9 mouse cellular contexts compared by ENCODE assay signal in the genomic region with DNA sequence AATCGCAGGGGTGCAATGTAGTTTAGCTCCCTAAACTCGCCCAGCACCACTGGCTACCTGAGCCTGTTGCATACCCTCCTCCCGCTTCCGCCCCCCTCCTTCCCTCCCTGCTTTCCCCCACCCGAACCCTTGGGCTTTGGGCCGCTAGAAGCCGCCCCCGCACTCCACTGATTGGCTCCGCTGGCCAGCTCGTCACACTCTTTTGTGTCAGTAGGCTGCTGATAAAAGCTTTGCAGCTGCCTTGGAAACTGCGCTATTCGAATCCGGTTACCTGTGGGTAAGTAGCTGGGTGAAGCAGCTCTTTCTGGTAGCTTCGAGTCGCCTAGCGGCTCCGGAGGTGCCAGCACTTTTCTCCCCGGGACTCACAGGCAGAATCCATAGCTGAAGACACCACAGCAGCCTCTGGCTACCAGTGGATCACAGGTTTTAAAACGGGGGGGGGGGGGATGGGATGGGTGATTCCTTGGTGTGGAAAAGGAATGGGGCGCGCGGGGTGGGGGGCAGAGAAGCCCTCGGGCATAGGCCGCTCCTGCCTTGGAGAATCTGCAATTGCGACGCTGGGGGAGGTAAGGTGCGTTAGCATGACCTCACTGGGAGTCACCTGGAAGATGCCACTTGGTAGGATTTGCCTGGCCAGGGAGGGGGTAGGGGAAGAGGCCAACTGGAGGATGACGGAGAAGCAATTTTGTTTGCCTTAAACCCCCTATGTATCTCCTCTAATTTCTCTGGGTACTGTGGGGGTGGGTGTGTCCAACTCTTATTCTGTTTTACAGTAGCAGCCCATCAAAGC. TPM values are rescaled to one million over a fixed set of nuclear protein-coding genes. Genes with fewer than 3 reads are reported as not detected.
DNase-seq lines count a peak whose midpoint lies in the region; ATAC-seq and TF ChIP-seq lines count a peak whose summit lies in the region.
"Had no signal": no experiment of that assay in that cellular context is flagged by ENCODE, and none has a peak within 500 bp of the region (broad histone marks: within the 10 kb centered on the region; RNA-seq: fewer than 3 reads in every experiment).

A gene (plus strand): TSS at position 169 of the 790 bp plus-strand sequence.

- H3K4me1 ChIP-seq in lung, embryonic 14.5 days (ENCODE audit: insufficient read depth) = no peaks in the 10 kb centered on the region
- no peaks in the 10 kb centered on the region for H3K4me1 ChIP-seq in midbrain, postnatal 0 days (ENCODE audit: insufficient read depth, low read length)

- no peaks in the 10 kb centered on the region for H3K27me3 ChIP-seq in lung, embryonic 14.5 days (ENCODE audit: insufficient read depth, low read length)
- H3K27me3 ChIP-seq in midbrain, postnatal 0 days (ENCODE audit: insufficient read depth, low read length) = no peaks in the 10 kb centered on the region

- no peak for TF ChIP-seq CTCF in lung, embryonic 14.5 days (IDR thresholded peaks at IDR 0.05; ENCODE audit: low read depth)
- TF ChIP-seq CTCF in midbrain, postnatal 0 days (IDR thresholded peaks at IDR 0.05) = no peak

- H3K27ac ChIP-seq in lung, embryonic 14.5 days (ENCODE audit: low read depth) = no peak within 1 kb of the TSS
- peak within 1 kb of the TSS; percentile 81 for H3K27ac ChIP-seq in midbrain, postnatal 0 days (ENCODE audit: low read depth, low read length)
- H3K27ac ChIP-seq: liver, embryonic 14.5 days had no signal

- H3K9me3 ChIP-seq in lung, embryonic 14.5 days (ENCODE audit: low read depth, low read length) = no peaks in the 10 kb centered on the region
- H3K9me3 ChIP-seq in midbrain, postnatal 0 days (ENCODE audit: low read length) = no peaks in the 10 kb centered on the region

- H3K4me3 ChIP-seq in lung, embryonic 14.5 days (ENCODE audit: low read depth, low read length) = peak within 1 kb of the TSS; percentile 8; the same call in 1 of the 2 replicates
- peak within 1 kb of the TSS; percentile 46 for H3K4me3 ChIP-seq in midbrain, postnatal 0 days (ENCODE audit: low read depth, low read length)

- H3K4me2 ChIP-seq in lung, embryonic 14.5 days = peak within 1 kb of the TSS; percentile 50
- H3K4me2 ChIP-seq in midbrain, postnatal 0 days (ENCODE audit: low read depth, low read length, poor library complexity, severe bottlenecking) = peak within 1 kb of the TSS; percentile 50

- DNase-seq in lung, embryonic 14.5 days = peak; percentile 43
- DNase-seq in lung, postnatal 4 days = no peak
- peak; percentile 32 for DNase-seq in embryo, embryonic 9.5 days (ENCODE audit: extremely low spot score)
- DNase-seq in left cerebral cortex, adult 18-20 months (ENCODE audit: low spot score in 2 of 2) = peak; percentile 29 to 38
- DNase-seq in midbrain, postnatal 0 days (ENCODE audit: low spot score) = peak; percentile 81
- peak; percentile 67 for DNase-seq in thymus, postnatal 0 days (ENCODE audit: low spot score)

- H3K9ac ChIP-seq in lung, embryonic 14.5 days = no peak within 1 kb of the TSS
- H3K9ac ChIP-seq in midbrain, postnatal 0 days (replicated peaks; ENCODE audit: low read length, poor library complexity, severe bottlenecking) = peak within 1 kb of the TSS; percentile 71
- H3K9ac ChIP-seq: liver, embryonic 14.5 days had no signal

- H3K36me3 ChIP-seq in lung, embryonic 14.5 days (ENCODE audit: insufficient read depth) = no peaks in the 10 kb centered on the region
- H3K36me3 ChIP-seq in midbrain, postnatal 0 days (ENCODE audit: insufficient read depth, low read length) = no peaks in the 10 kb centered on the region

- peak; percentile 70; the same call in 1 of the 2 replicates for ATAC-seq in lung, embryonic 14.5 days (ENCODE audit: insufficient read depth)
- peak; percentile 39 to 53; a peak in 3 of 4 replicates for ATAC-seq in hematopoietic stem cell, adult 5-6 weeks (replicated peaks in 1 of 2; ENCODE audit: insufficient read depth in 1 of 2, low FRiP score in 2 of 2, low TSS enrichment in 1 of 2, low read depth in 1 of 2, poor library complexity in 2 of 2, severe bottlenecking in 2 of 2)
- peak; percentile 87 for ATAC-seq in midbrain, postnatal 0 days (ENCODE audit: low FRiP score)
- no peak for ATAC-seq in erythroid progenitor cell, adult 5-6 weeks (replicated peaks; ENCODE audit: low FRiP score, poor library complexity, severe bottlenecking)

- 9% methylated on average over 23 of the region's 28 CpGs for WGBS in lung, embryonic 14.5 days
- 12% methylated on average over 21 of the region's 28 CpGs for WGBS in midbrain, postnatal 0 days

RNA-seq across cellular contexts. Expression of the gene that starts here (rescaled TPM):
- polyA plus RNA-seq in lung, embryonic 14.5 days (2014; fragmentation: Nextera tagmentation; extraction: Ambion mirVana) = 1.2 and 1.5 TPM in 2 replicates
- total RNA-seq in hematopoietic stem cell, adult 5-6 weeks (2017) = 0.25 and 1.1 TPM in 2 replicates
- 10 to 100 TPM; 55.5 to 70.7 TPM for total RNA-seq in left cerebral cortex, adult 18-20 months (2021)
- 306 and 396 TPM in 2 replicates for total RNA-seq in midbrain, postnatal 0 days (2014; rRNA removed)
- 609 and 627 TPM in 2 replicates for polyA plus RNA-seq in midbrain, postnatal 0 days (2015; fragmentation: Nextera tagmentation; extraction: Ambion mirVana)
- 3.4 and 3.5 TPM in 2 replicates for polyA plus RNA-seq in thymus, postnatal 0 days (2015; fragmentation: Nextera tagmentation; extraction: Ambion mirVana)
- not detected in 2 replicates for total RNA-seq in erythroid progenitor cell, adult 5-6 weeks (2015; ENCODE audit: low replicate concordance)
- total RNA-seq in erythroid progenitor cell, adult 5-6 weeks (2017; ENCODE audit: low replicate concordance) = not detected in 2 replicates

Comparison
In these comparisons a context has a peak if more than half of its experiments do, and no peak if none do; other contexts are left out.
1. RNA of the gene that starts here (total RNA-seq): 306 to 396 TPM in midbrain, postnatal 0 days and 55.5 to 70.7 TPM in left cerebral cortex, adult 18-20 months; 0.25 to 1.1 TPM in hematopoietic stem cell, adult 5-6 weeks and not detected in erythroid progenitor cell, adult 5-6 weeks; every median in the first group is over 10 times any median in the second.
2. RNA of the gene that starts here (polyA plus RNA-seq): 609 to 627 TPM in midbrain, postnatal 0 days; 3.4 to 3.5 TPM in thymus, postnatal 0 days and 1.2 to 1.5 TPM in lung, embryonic 14.5 days; every median in the first group is over 100 times any median in the second.
3. DNase-seq: peak in lung, embryonic 14.5 days (single experiment), embryo, embryonic 9.5 days (single experiment), left cerebral cortex, adult 18-20 months (2 of 2), midbrain, postnatal 0 days (single experiment) and thymus, postnatal 0 days (single experiment); none in lung, postnatal 4 days (0 of 2).